Mouse (Mus musculus): ENCODE measurements around the gene Dip2b. TPM values are rescaled to one million over a fixed set of nuclear protein-coding genes. Genes with fewer than 3 reads are reported as not detected.

Dip2b gene
- polyA plus RNA-seq, 1 experiment = 7.1 TPM

DNA sequence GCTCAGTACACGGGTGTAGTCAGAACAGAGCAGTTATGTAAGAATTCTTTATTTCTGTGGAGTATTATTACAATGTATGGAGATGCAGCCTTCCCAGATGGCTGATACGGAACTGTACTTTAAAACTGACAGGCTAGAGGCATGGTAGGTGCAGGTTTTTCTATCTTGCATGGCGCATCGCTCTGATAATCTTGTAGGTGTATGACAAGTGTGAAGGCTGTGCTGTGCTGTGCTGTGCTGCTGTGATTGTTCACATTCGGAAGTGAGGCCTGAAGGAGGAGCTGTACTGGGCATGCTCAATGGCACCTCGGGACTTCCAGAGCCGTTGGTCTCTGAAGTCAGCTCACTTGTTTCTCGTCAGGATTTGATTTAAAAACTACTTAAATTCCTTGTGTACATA, 31.6 kb downstream of the Dip2b start:
- no peak for TF ChIP-seq POLR2A (IDR thresholded peaks at IDR 0.05; ENCODE audit: borderline replicate concordance, control insufficient read depth, low read depth, low read length)
- no peak for TF ChIP-seq CTCF (IDR thresholded peaks at IDR 0.05; ENCODE audit: control insufficient read depth, insufficient read depth, low read length)
- WGBS = 78% methylated on average over 8 of the region's 8 CpGs
- H3K27ac ChIP-seq (ENCODE audit: control insufficient read depth, insufficient read depth, low read depth, low read length, poor library complexity) = no peak overlapping the region

GRCm38 (mm10) chr15:100071819-100072218, 33.4 kb downstream of the Dip2b start:
- no peak for TF ChIP-seq CTCF (IDR thresholded peaks at IDR 0.05; ENCODE audit: control insufficient read depth, insufficient read depth, low read length)
- no peak for TF ChIP-seq POLR2A (IDR thresholded peaks at IDR 0.05; ENCODE audit: borderline replicate concordance, control insufficient read depth, low read depth, low read length)
- peaks cover 1% of the 10 kb centered on the region; the same call in 1 of the 2 replicates for H3K4me1 ChIP-seq (ENCODE audit: control insufficient read depth, insufficient read depth, low read length)
- 74% methylated on average over 3 of the region's 3 CpGs for WGBS

More for the DNA sequence above, 31.6 kb downstream of the Dip2b start:
- Histone ChIP-seq H3K4me1 (ENCODE audit: control insufficient read depth, insufficient read depth, low read length) (no peaks in the 10 kb centered on the region; the same call in 1 of the 2 replicates), H3K4me3 (replicated peaks; ENCODE audit: control insufficient read depth, low read depth, low read length) (no peak overlapping the region)

GRCm38 (mm10) chr15:100073696-100074453, 35.4 kb downstream of the Dip2b start:
- WGBS = 89% methylated on average over 9 of the region's 9 CpGs
- Histone ChIP-seq H3K4me1 (ENCODE audit: control insufficient read depth, insufficient read depth, low read length) (peaks cover 1% of the 10 kb centered on the region; the same call in 1 of the 2 replicates), H3K4me3 (replicated peaks; ENCODE audit: control insufficient read depth, low read depth, low read length) (no peak overlapping the region), H3K27ac (ENCODE audit: control insufficient read depth, insufficient read depth, low read depth, low read length, poor library complexity) (no peak overlapping the region)
- no peak for TF ChIP-seq POLR2A (IDR thresholded peaks at IDR 0.05; ENCODE audit: borderline replicate concordance, control insufficient read depth, low read depth, low read length)
- TF ChIP-seq CTCF (IDR thresholded peaks at IDR 0.05; ENCODE audit: control insufficient read depth, insufficient read depth, low read length) = no peak

More at GRCm38 (mm10) chr15:100071819-100072218, 33.4 kb downstream of the Dip2b start:
- Histone ChIP-seq H3K4me3 (replicated peaks; ENCODE audit: control insufficient read depth, low read depth, low read length) (no peak overlapping the region), H3K27ac (ENCODE audit: control insufficient read depth, insufficient read depth, low read depth, low read length, poor library complexity) (no peak overlapping the region)

DNA sequence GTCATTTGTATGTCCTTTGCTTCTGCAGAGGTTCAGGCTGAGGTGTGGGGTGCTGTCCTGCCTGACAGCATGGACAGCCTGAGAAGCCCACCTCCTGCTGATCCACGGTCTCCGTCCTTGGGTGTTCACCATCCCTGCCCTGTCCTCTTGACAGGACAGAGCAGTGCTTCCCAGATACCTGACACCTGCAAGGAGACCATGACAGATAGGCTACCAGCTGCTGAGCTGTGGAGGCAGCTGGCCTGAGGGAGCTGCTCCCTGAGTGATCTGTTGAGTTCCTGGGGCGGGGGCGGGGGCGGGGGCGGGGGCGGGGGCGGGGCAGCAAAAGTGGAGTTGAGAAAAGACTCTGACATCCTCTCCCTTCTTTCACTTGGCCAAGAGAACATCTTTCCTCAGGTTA, 36.3 kb downstream of the Dip2b start:
- Histone ChIP-seq H3K4me3 (replicated peaks; ENCODE audit: control insufficient read depth, low read depth, low read length) (no peak overlapping the region), H3K4me1 (ENCODE audit: control insufficient read depth, insufficient read depth, low read length) (peaks cover 1% of the 10 kb centered on the region; the same call in 1 of the 2 replicates), H3K27ac (ENCODE audit: control insufficient read depth, insufficient read depth, low read depth, low read length, poor library complexity) (no peak overlapping the region)
- 75% methylated on average over 8 of the region's 8 CpGs for WGBS
- no peak for TF ChIP-seq CTCF (IDR thresholded peaks at IDR 0.05; ENCODE audit: control insufficient read depth, insufficient read depth, low read length)
- no peak for TF ChIP-seq POLR2A (IDR thresholded peaks at IDR 0.05; ENCODE audit: borderline replicate concordance, control insufficient read depth, low read depth, low read length)

- 59% methylated on average over 4 of the region's 4 CpGs for WGBS
- Histone ChIP-seq H3K4me3 (replicated peaks; ENCODE audit: control insufficient read depth, low read depth, low read length) (no peak overlapping the region), H3K27ac (ENCODE audit: control insufficient read depth, insufficient read depth, low read depth, low read length, poor library complexity) (no peak overlapping the region), H3K4me1 (ENCODE audit: control insufficient read depth, insufficient read depth, low read length) (peaks cover 1% of the 10 kb centered on the region; the same call in 1 of the 2 replicates)
- no peak for TF ChIP-seq POLR2A (IDR thresholded peaks at IDR 0.05; ENCODE audit: borderline replicate concordance, control insufficient read depth, low read depth, low read length)
- no peak for TF ChIP-seq CTCF (IDR thresholded peaks at IDR 0.05; ENCODE audit: control insufficient read depth, insufficient read depth, low read length)
These were observed 37.9 kb downstream of the Dip2b start for GRCm38 (mm10) chr15:100076362-100076761.

GRCm38 (mm10) chr15:100080833-100081477, 42.5 kb downstream of the Dip2b start:
- H3K27ac ChIP-seq (ENCODE audit: control insufficient read depth, insufficient read depth, low read depth, low read length, poor library complexity) = no peak overlapping the region
- no peak overlapping the region for H3K4me3 ChIP-seq (replicated peaks; ENCODE audit: control insufficient read depth, low read depth, low read length)
- no peak for TF ChIP-seq POLR2A (IDR thresholded peaks at IDR 0.05; ENCODE audit: borderline replicate concordance, control insufficient read depth, low read depth, low read length)
- TF ChIP-seq CTCF (IDR thresholded peaks at IDR 0.05; ENCODE audit: control insufficient read depth, insufficient read depth, low read length) = no peak
- peaks cover 8% of the 10 kb centered on the region for H3K4me1 ChIP-seq (ENCODE audit: control insufficient read depth, insufficient read depth, low read length)
- WGBS = 4% methylated on average over 1 of the region's 1 CpGs

GRCm38 (mm10) chr15:100081478-100081998, 43.1 kb downstream of the Dip2b start:
- Histone ChIP-seq H3K27ac (ENCODE audit: control insufficient read depth, insufficient read depth, low read depth, low read length, poor library complexity) (no peak overlapping the region), H3K4me3 (replicated peaks; ENCODE audit: control insufficient read depth, low read depth, low read length) (no peak overlapping the region), H3K4me1 (ENCODE audit: control insufficient read depth, insufficient read depth, low read length) (peaks cover 7% of the 10 kb centered on the region)
- TF ChIP-seq POLR2A (IDR thresholded peaks at IDR 0.05; ENCODE audit: borderline replicate concordance, control insufficient read depth, low read depth, low read length) (no peak), CTCF (IDR thresholded peaks at IDR 0.05; ENCODE audit: control insufficient read depth, insufficient read depth, low read length) (no peak)
- WGBS = 84% methylated on average over 6 of the region's 6 CpGs

- no peak for TF ChIP-seq CTCF (IDR thresholded peaks at IDR 0.05; ENCODE audit: control insufficient read depth, insufficient read depth, low read length)
- TF ChIP-seq POLR2A (IDR thresholded peaks at IDR 0.05; ENCODE audit: borderline replicate concordance, control insufficient read depth, low read depth, low read length) = no peak
- 79% methylated on average over 8 of the region's 8 CpGs for WGBS
These were observed 43.6 kb downstream of the Dip2b start for GRCm38 (mm10) chr15:100082052-100082451.

More at GRCm38 (mm10) chr15:100082052-100082451, 43.6 kb downstream of the Dip2b start:
- H3K27ac ChIP-seq (ENCODE audit: control insufficient read depth, insufficient read depth, low read depth, low read length, poor library complexity) = no peak overlapping the region
- peaks cover 7% of the 10 kb centered on the region for H3K4me1 ChIP-seq (ENCODE audit: control insufficient read depth, insufficient read depth, low read length)
- no peak overlapping the region for H3K4me3 ChIP-seq (replicated peaks; ENCODE audit: control insufficient read depth, low read depth, low read length)
